ENCODE assay signal across 17 mouse cellular contexts in the genomic region with DNA sequence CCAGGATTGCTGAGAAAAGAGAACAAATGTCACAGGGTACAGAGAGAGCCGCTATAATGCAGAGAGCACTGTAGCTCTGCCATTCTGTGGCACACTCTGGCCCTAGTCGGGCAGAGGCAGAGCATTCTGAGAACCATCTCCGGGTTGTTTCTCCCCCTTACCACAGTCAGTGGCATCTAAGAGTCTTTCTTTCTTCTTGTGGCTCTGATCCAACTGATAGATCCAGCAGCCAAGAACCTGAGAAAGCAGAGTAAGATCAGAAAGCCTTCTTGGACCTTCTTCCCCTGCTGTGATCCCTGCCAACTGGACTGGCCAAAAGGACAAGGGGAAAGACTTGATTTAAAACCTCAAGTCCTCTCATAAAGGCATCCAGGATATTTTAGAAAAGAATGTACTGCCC.
DNase-seq lines count a peak whose midpoint lies in the region; TF ChIP-seq lines count a peak whose summit lies in the region.
"Had no signal": no experiment of that assay in that cellular context is flagged by ENCODE, and none has a peak within 500 bp of the region (broad histone marks: within the 10 kb centered on the region; RNA-seq: fewer than 3 reads in every experiment).

No protein-coding gene starts in this region.

- DNase-seq in cerebellum, postnatal 10 days = peak; percentile 5 to 14
- no peak for DNase-seq in cerebellum, adult 8-10 months
- DNase-seq in layer of hippocampus, adult 2 months (ENCODE audit: low spot score in 2 of 2) = peak in 1 of 2 experiments; percentile 19
- no peak for DNase-seq in layer of hippocampus, postnatal 25 days (ENCODE audit: extremely low spot score in 1 of 2, low spot score in 1 of 2)
- DNase-seq: adrenal gland, adult 2 months; adrenal gland, postnatal 14 days; cerebellum, adult 11 months; cerebellum, adult 18-20 months; cerebellum, adult 9-10 months; cerebellum, postnatal 14 days; cerebellum, postnatal 36 days; embryo, embryonic 11 days had no signal

- TF ChIP-seq CTCF in layer of hippocampus, adult 2 months (conservative IDR thresholded peaks at IDR 0.05) = no peak

- no peak overlapping the region for H3K4me3 ChIP-seq in layer of hippocampus, adult 2 months
- H3K4me3 ChIP-seq: embryonic facial prominence, embryonic 13.5 days; embryonic facial prominence, embryonic 15.5 days; erythroblast, embryonic 14.5 days; forebrain, embryonic 10.5 days; forebrain, embryonic 12.5 days had no signal

- peak overlapping the region; percentile 58 for H3K27ac ChIP-seq in layer of hippocampus, adult 2 months
- H3K27ac ChIP-seq: embryonic facial prominence, embryonic 13.5 days; embryonic facial prominence, embryonic 15.5 days; forebrain, embryonic 10.5 days; forebrain, embryonic 12.5 days had no signal

Comparison
In these comparisons a context has a peak if more than half of its experiments do, and no peak if none do; other contexts are left out.
1. DNase-seq: peak in cerebellum, postnatal 10 days (2 of 2); none in cerebellum, adult 8-10 months (single experiment) and layer of hippocampus, postnatal 25 days (0 of 2).